Mouse (Mus musculus): ENCODE measurements around the gene Tmem145. TPM values are rescaled to one million over a fixed set of nuclear protein-coding genes. Genes with fewer than 3 reads are reported as not detected.

Tmem145 gene
- total RNA-seq (2023): not detected

DNA sequence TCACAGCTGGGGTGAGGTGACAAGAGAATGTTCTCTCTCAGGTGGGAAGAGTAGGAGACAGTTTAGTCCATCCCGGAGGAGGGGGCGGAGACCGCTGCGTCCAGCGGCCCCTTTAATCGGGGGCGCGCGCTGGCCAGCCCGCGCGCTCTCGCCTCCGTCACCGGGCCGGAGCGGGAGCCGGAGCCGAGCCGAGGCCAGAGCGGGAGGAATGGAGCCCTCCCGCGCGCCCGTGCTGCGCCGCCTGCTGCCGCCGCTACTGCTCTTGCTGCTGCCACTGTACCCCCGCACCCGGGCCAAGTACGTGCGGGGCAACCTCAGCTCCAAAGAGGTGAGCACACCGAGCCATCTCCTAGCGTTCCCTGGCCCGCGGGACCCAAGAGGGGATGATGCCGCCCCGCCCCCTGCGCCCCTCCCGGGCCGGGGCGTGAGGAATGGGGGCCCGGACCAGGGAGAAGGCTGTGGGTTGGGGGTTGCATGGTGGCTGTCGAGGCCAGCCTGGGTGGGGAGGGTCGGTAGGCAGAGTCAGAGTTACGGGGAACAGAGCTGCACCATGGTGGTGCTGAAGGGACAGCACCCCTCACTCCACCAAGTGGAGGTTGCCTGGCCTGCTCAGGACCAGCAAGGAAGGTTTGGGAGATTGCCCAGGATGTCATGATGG lies at the start of gene Tmem145:
Gene Tmem145, plus strand, starts transcription at position 151 of the 658 bp plus-strand sequence.

DNA sequence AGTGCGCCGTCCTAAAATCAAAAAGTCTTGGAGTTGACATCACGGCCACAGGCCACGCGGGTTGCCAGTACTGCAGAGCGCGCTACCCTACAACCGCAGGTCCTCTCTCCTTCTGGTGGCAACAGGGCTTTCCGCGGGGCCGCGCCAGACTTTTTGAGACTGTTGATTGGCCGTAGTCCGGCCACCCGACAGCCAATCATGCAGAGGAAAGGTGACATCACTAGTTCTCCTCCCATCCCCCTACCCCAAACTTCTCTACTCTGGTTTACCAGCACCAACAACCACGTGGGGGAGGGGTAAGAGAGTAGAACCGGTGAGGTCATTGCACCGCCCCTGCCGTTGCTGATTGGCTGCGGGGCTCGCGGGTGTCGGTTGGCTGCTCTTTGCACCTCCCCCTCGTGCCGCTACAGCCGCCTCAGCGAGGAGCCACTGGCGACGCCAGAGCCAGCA lies 38.6 kb upstream of the Tmem145 start, which contains the start of gene Cic:
Gene Cic, plus strand, starts transcription at position 404 of the 450 bp plus-strand sequence.

DNA sequence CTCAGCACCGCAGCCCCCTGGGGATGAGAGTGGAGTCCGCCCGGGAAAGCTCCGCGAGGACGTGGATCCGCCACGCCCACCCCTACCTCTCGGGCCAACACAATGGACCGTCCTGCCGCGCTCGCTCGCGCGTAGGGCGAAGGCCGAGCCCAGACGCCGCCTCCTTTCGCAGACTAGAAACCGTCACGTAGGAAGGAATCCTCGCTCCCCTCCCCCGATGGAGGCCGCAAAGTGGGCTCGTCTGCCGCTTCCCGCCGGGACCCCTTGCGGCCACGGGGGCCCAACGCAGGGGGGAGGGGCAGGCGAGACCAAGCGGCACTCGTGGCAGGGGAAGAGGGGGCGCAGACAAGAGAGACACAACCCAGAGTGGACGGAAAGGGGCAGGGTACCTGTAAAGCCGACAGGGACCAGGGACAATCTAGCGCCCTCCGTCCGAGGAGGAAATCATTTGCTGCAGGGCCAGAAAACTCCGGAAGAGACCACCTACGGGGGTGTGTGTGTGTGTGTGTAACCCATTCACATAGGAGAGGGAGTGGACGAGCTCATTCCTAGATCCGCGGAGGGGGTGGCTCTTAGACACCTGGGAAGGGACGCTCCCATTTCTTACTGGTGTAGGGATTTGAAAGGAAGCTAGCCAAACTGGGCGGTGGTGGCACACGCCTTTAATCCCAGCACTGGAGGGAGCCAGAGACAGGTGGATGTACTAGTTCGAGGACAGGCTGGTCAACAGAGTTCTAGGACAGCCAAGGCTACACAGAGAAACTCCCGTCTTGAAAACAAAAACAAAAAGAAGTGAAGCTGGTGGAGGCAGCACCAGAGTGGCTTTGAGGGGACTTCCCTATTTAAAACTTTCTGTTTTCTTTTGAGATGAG lies 8.2 kb upstream of the Tmem145 start, which contains the start of gene Pafah1b3:
Gene Pafah1b3, minus strand, starts transcription at position 533 of the 872 bp plus-strand sequence.

DNA sequence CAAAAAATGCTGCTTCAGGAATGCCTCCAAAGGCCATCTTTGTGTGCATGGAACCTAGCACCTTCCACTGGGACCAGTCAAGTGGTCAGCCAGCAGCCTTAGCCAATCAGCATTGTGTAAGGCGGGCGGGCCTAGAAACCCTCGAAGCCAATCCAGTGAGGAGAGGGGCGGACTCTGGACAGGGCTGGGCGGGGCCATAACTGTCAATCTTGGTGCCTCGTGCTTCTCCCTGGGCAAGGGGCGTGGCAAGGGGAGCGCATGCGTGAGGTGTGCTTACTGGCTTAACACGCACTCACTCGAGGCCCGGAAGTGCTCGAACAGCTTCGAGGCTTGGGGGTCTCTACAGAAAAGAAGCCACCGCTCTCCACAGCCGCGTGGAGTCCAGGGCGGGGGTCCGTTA lies 4.8 kb upstream of the Tmem145 start, which contains the start of gene Prr19:
Gene Prr19, plus strand, starts transcription at position 349 of the 400 bp plus-strand sequence.

DNA sequence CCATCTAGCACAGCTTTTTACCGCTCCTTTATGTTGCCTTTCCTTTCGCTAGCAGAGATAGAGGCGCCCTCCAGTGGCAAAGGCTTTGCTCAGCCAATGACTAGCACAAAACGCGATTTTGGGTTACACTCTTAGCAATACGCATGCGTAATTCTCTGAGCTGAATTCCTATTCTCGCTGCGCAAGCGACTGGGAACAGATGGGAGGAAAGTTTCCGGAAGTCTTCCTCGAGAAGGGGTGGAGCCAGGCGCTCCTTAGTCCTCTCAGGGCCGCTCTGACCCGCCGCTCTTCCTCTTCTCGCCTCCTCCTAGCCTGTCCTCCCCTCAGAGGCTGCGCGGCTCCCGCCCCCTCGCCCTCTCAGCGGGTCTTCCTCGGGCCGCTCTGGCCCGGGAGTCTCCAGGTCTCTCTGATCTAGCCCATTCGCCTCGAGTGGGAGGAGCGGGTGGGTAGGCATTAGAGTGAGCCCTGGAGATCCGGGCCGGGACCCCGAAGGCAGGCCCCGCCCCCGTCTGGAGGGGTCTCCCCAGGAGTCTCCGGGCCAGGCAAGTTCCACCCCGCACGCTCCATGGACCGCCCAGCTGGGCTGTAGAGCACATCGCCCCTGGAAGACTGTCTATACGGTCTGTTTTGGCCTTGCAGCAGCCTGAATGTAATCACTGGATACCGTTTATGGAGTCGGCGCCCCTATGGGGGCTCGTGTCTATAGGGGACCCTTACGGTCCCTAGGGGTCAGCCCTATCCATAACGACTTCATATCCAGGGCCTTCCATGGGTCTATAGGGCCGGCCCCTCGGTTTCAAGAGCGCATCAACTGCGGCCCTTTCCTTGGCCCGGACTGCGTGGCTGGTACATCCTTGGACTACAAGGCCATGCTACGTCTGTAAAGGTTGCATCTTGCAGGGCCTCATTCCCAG lies 10.9 kb downstream of the Tmem145 start, which contains the start of gene Megf8:
Gene Megf8, plus strand, starts transcription at position 633 of the 914 bp plus-strand sequence.

Other genes with a start within 250 kb of the Tmem145 start
- gene Grik5, start 233.8 kb upstream of the Tmem145 start, total RNA-seq (2023): 1 to 10 TPM; 2.7 to 3.4 TPM
- 10 to 100 TPM; 18.7 to 20.9 TPM for gene Zfp574, start 233.5 kb upstream of the Tmem145 start, total RNA-seq (2023)
- 100 to 1,000 TPM; 211 to 226 TPM for gene Pou2f2, start 126.4 kb upstream of the Tmem145 start, total RNA-seq (2023)
- gene Dedd2, start 85.5 kb upstream of the Tmem145 start, total RNA-seq (2023): 10 to 100 TPM; 72.0 to 99.0 TPM
- gene Zfp526, start 84.7 kb upstream of the Tmem145 start, total RNA-seq (2023): 10 to 100 TPM; 15.8 to 18.2 TPM
- gene Gsk3a, start 68.3 kb upstream of the Tmem145 start, total RNA-seq (2023): 10 to 100 TPM; 90.4 to 94.6 TPM
- gene Erf, start 55.3 kb upstream of the Tmem145 start, total RNA-seq (2023): 10 to 100 TPM; 19.0 to 23.4 TPM
- gene Cic, start 38.4 kb upstream of the Tmem145 start, total RNA-seq (2023): 100 to 1,000 TPM; 334 to 343 TPM
- gene Pafah1b3, start 8.1 kb upstream of the Tmem145 start, total RNA-seq (2023): 10 to 100 TPM; 56.9 to 65.6 TPM
- gene Prr19, start 4.7 kb upstream of the Tmem145 start, total RNA-seq (2023): under 1 TPM in 1 of 2 experiments, not detected in 1; 0.44 TPM
- 1 to 10 TPM; 1.6 to 2.5 TPM for gene Megf8, start 11.1 kb downstream of the Tmem145 start, total RNA-seq (2023)
- gene Cnfn, start 63.6 kb downstream of the Tmem145 start, total RNA-seq (2023): not detected
- 10 to 100 TPM; 36.6 to 43.5 TPM for gene Lipe, start 92.6 kb downstream of the Tmem145 start, total RNA-seq (2023)
- gene Cxcl17, start 106.8 kb downstream of the Tmem145 start, total RNA-seq (2023): not detected
- gene Ceacam1, start 171.5 kb downstream of the Tmem145 start, total RNA-seq (2023): 10 to 100 TPM; 61.2 to 62.6 TPM
- gene Ceacam2, start 233.8 kb downstream of the Tmem145 start, total RNA-seq (2023): 10 to 100 TPM; 10.9 to 13.3 TPM